Comparison of ENCODE assay signal across 9 mouse cellular contexts in genomic region chr14:101942971-101943370, GRCm38 (mm10).
A peak's percentile ranks its signal among the peaks of the same experiment; 100 is the strongest.
DNase-seq lines count a peak whose midpoint lies in the region; ATAC-seq and TF ChIP-seq lines count a peak whose summit lies in the region.
"Had no signal": no experiment of that assay in that cellular context is flagged by ENCODE, and none has a peak within 500 bp of the region (broad histone marks: within the 10 kb centered on the region; RNA-seq: fewer than 3 reads in every experiment).

No protein-coding gene starts in this region.

- 4% methylated on average over 4 of the region's 4 CpGs for WGBS in heart, adult 2 months
- WGBS in kidney, adult 2 months: 4% methylated on average over 4 of the region's 4 CpGs

- peak; percentile 56 for DNase-seq in adrenal gland, postnatal 10 days
- DNase-seq in adrenal gland, adult 8-10 months: no peak
- DNase-seq in CH12.LX (ENCODE audit: extremely low read depth): peak; percentile 75
- DNase-seq in heart, adult 2 months: peak; percentile 37 to 40
- peak; percentile 60 for DNase-seq in kidney, adult 2 months
- peak; percentile 68 for DNase-seq in lung, postnatal 10 days
- peak; percentile 43 for DNase-seq in retina, postnatal 7 days (ENCODE audit: low read depth, low spot score)

- no peaks in the 10 kb centered on the region for H3K36me3 ChIP-seq in CH12.LX (replicated peaks in 1 of 2; ENCODE audit: control insufficient read depth in 1 of 2, insufficient read depth in 1 of 2, low read length in 1 of 2)
- H3K36me3 ChIP-seq in heart, adult 2 months (ENCODE audit: control insufficient read depth, insufficient read depth, low read length): no peaks in the 10 kb centered on the region
- peaks cover under 1% of the 10 kb centered on the region; the same call in 1 of the 2 replicates for H3K36me3 ChIP-seq in kidney, adult 2 months (ENCODE audit: control insufficient read depth, insufficient read depth, low read length)
- H3K36me3 ChIP-seq: G1E had no signal

- TF ChIP-seq CTCF in CH12.LX (conservative IDR thresholded peaks at IDR 0.05 in 1 of 2, IDR thresholded peaks at IDR 0.05 in 1 of 2; ENCODE audit: low read depth in 2 of 2, low read length in 2 of 2): peak; percentile 84 to 85
- peak; percentile 98 for TF ChIP-seq CTCF in heart, adult 2 months (IDR thresholded peaks at IDR 0.05)
- TF ChIP-seq CTCF in kidney, adult 2 months (conservative IDR thresholded peaks at IDR 0.05; ENCODE audit: insufficient read depth, insufficient read length, low read depth, low read length): peak; percentile 48

- H3K27me3 ChIP-seq in CH12.LX (replicated peaks): no peaks in the 10 kb centered on the region
- no peaks in the 10 kb centered on the region for H3K27me3 ChIP-seq in heart, adult 2 months (ENCODE audit: control insufficient read depth, insufficient read depth, low read length)
- no peaks in the 10 kb centered on the region for H3K27me3 ChIP-seq in kidney, adult 2 months (replicated peaks; ENCODE audit: control insufficient read depth, insufficient read depth, low read length)

- TF ChIP-seq EP300 in CH12.LX (IDR thresholded peaks at IDR 0.05; ENCODE audit: low read length): no peak
- TF ChIP-seq EP300 in heart, adult 2 months (IDR thresholded peaks at IDR 0.05; ENCODE audit: insufficient read depth, low read depth, low read length): 0 out of 2 replicates have a peak, but pooled peaks have one; percentile 15

- peak; percentile 73 for TF ChIP-seq RAD21 in CH12.LX (IDR thresholded peaks at IDR 0.05; ENCODE audit: low read depth, low read length)

- TF ChIP-seq POLR2A in CH12.LX (IDR thresholded peaks at IDR 0.05; ENCODE audit: low read depth, low read length): no peak
- 0 out of 2 replicates have a peak, but pooled peaks have one; percentile 32 for TF ChIP-seq POLR2A in heart, adult 2 months (IDR thresholded peaks at IDR 0.05; ENCODE audit: insufficient read depth, low read depth, low read length)
- TF ChIP-seq POLR2A in kidney, adult 2 months (IDR thresholded peaks at IDR 0.05; ENCODE audit: low read depth, low read length): no peak

- in situ Hi-C loops in CH12.LX (cut with MboI; ENCODE audit: low pct_ligation_motif_present, low pct_unique_long_range_greater_than_20kb, low sequenced_read_pairs): loop anchor here (10.0 kb wide), 1 partner anchor 158 kb away; no protein-coding TSS in a partner anchor

- dilution Hi-C loops in CH12.LX (cut with MboI; ENCODE audit: extremely low pct_ligation_motif_present, extremely low pct_unique_long_range_greater_than_20kb, low sequenced_read_pairs): no loop called here

- no peak overlapping the region for H3K9ac ChIP-seq in CH12.LX (ENCODE audit: insufficient read depth, low read depth)
- H3K9ac ChIP-seq in heart, adult 2 months (ENCODE audit: low read depth, low read length): 0 out of 2 replicates have a peak overlapping the region, but pooled peaks have one; percentile 12

- H3K4me3 ChIP-seq in CH12.LX (replicated peaks in 1 of 3; ENCODE audit: low read depth in 2 of 3, low read length in 2 of 3, poor library complexity in 1 of 3): peak overlapping the region in 1 of 3 experiments; percentile 25
- H3K4me3 ChIP-seq in heart, adult 2 months: no peak overlapping the region
- H3K4me3 ChIP-seq in kidney, adult 2 months (ENCODE audit: insufficient read depth, low read depth, low read length): no peak overlapping the region

- H3K79me2 ChIP-seq in CH12.LX (replicated peaks; ENCODE audit: control insufficient read depth, extremely low read depth, insufficient read depth, poor library complexity, severe bottlenecking): no peaks in the 10 kb centered on the region
- no peaks in the 10 kb centered on the region for H3K79me2 ChIP-seq in heart, adult 2 months (replicated peaks; ENCODE audit: control insufficient read depth, insufficient read depth, low read length)

- no peaks in the 10 kb centered on the region for H3K9me3 ChIP-seq in CH12.LX (replicated peaks; ENCODE audit: low read length)

- no peak overlapping the region for H3K27ac ChIP-seq in CH12.LX (ENCODE audit: insufficient read depth, low read depth)
- H3K27ac ChIP-seq in heart, adult 2 months: no peak overlapping the region
- H3K27ac ChIP-seq in kidney, adult 2 months (ENCODE audit: insufficient read depth, low read depth, low read length): no peak overlapping the region

- peak overlapping the region; percentile 95 for H3K4me2 ChIP-seq in CH12.LX (ENCODE audit: insufficient read depth, low read depth, poor library complexity, severe bottlenecking)

- peaks cover 0 to 3% of the 10 kb centered on the region in 2 experiments; a peak in 1 of 4 replicates for H3K4me1 ChIP-seq in CH12.LX (ENCODE audit: control insufficient read depth in 1 of 2, insufficient read depth in 2 of 2)
- peaks cover 3% of the 10 kb centered on the region for H3K4me1 ChIP-seq in heart, adult 2 months (ENCODE audit: control insufficient read depth, insufficient read depth, low read length)
- peaks cover 3% of the 10 kb centered on the region; the same call in 1 of the 2 replicates for H3K4me1 ChIP-seq in kidney, adult 2 months (ENCODE audit: control insufficient read depth, insufficient read depth, low read length)

- intact Hi-C loops in heart, adult 2 months (cut with DNase I): no loop called here

- peak; percentile 84 for ATAC-seq in common myeloid progenitor, adult 5-6 weeks (replicated peaks; ENCODE audit: low read depth, poor library complexity, severe bottlenecking)

TF ChIP-seq in CH12.LX, 34 proteins besides CTCF, POLR2A, EP300 and RAD21:
- TF ChIP-seq ZMIZ1 (IDR thresholded peaks at IDR 0.05; ENCODE audit: low read depth, low read length): no peak
- TF ChIP-seq SIN3A (IDR thresholded peaks at IDR 0.05; ENCODE audit: low read length): no peak
- TF ChIP-seq JUND (conservative IDR thresholded peaks at IDR 0.05; ENCODE audit: low read depth, low read length): no peak
- TF ChIP-seq BHLHE40 (IDR thresholded peaks at IDR 0.05; ENCODE audit: low read depth, low read length): no peak
- 0 out of 2 replicates have a peak, but pooled peaks have one; percentile 46 for TF ChIP-seq ELF1 (IDR thresholded peaks at IDR 0.05; ENCODE audit: low read depth, low read length)
- no peak for TF ChIP-seq HCFC1 (IDR thresholded peaks at IDR 0.05; ENCODE audit: low read depth, low read length)
- peak; percentile 61 for TF ChIP-seq SMC3 (IDR thresholded peaks at IDR 0.05; ENCODE audit: low read depth, low read length)
- no peak for TF ChIP-seq TCF12 (IDR thresholded peaks at IDR 0.05; ENCODE audit: low read depth, low read length)
- no peak for TF ChIP-seq IRF4 (IDR thresholded peaks at IDR 0.05; ENCODE audit: low read depth, low read length)
- no peak for TF ChIP-seq KAT2A (IDR thresholded peaks at IDR 0.05; ENCODE audit: insufficient replicate concordance, low read length)
- no peak for TF ChIP-seq NELFE (IDR thresholded peaks at IDR 0.05; ENCODE audit: low read depth, low read length)
- TF ChIP-seq CHD2 (IDR thresholded peaks at IDR 0.05; ENCODE audit: low read length): no peak
- no peak for TF ChIP-seq MEF2A (IDR thresholded peaks at IDR 0.05; ENCODE audit: borderline replicate concordance, low read depth, low read length)
TF ChIP-seq in CH12.LX: peak in this region for 2.

Comparison
In these comparisons a context has a peak if more than half of its experiments do, and no peak if none do; other contexts are left out.
1. CTCF ChIP-seq: peak in every context shown above with its lines; median percentile 98 in heart, adult 2 months; 84 in CH12.LX; 48 in kidney, adult 2 months.